Mouse (Mus musculus): ENCODE data around the gene Trmt112. TPM values are rescaled to one million over a fixed set of nuclear protein-coding genes. Genes with fewer than 3 reads are reported as not detected.

Gene Trmt112
- polyA plus RNA-seq (2016; fragmentation: Nextera tagmentation; extraction: Ambion mirVana) = 115 TPM in 2 replicates

DNA sequence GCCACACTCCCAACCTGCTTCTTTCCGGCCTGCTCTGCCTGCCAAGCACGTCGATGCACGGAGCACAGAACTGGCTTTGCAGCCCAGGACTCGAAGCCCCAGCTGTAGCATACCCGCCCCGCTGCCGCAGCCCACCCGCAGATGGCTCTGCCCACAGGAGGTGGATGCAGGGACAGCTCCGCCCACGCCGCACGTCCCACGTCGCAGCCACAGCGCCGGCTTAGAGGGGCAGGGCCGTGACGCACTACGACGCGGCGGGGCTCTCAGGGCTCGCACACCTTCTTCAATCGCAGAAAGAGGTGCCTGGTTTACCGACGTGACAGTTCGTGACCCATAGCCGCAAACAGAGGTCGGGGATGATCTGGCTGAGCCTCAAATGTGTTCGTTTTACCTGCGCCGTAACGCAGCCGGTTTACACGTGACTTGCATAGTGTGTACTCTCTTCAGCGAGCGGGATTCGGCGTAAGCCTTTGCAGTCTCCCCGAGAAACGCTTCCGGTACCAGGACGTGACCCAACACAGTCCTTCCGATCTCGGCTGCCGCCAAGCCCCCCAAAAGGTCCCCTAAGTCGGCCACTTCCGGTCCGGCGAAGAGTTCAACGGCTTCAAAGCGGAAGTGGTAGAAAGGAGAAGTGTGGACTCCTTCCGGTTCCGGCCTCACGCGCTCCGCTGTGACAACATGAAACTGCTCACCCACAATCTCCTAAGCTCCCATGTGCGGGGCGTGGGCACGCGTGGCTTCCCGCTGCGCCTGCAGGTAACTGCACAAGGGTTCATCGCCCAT is at the start of gene Trmt112, which contains the start of gene Prdx5:
TSS of gene Trmt112 (plus strand) at position 192 of the 783 bp plus-strand sequence.
TSS of gene Prdx5 (minus strand) at position 600 of the 783 bp plus-strand sequence.
- Histone ChIP-seq H3K4me2 (peak within 1 kb of the TSS; percentile 90), H3K27me3 (replicated peaks) (no peaks in the 10 kb centered on the region), H3K9me3 (replicated peaks) (no peaks in the 10 kb centered on the region), H3K27ac (peak within 1 kb of the TSS; percentile 98), H3K4me1 (peaks cover 41% of the 10 kb centered on the region), H3K36me3 (peaks cover 57% of the 10 kb centered on the region), H3K4me3 (peak within 1 kb of the TSS; percentile 78), H3K9ac (peak within 1 kb of the TSS; percentile 82)
- ATAC-seq = peak; percentile 88
- WGBS (ENCODE audit: insufficient replicate concordance) = 1% methylated on average over 65 of the region's 65 CpGs

DNA sequence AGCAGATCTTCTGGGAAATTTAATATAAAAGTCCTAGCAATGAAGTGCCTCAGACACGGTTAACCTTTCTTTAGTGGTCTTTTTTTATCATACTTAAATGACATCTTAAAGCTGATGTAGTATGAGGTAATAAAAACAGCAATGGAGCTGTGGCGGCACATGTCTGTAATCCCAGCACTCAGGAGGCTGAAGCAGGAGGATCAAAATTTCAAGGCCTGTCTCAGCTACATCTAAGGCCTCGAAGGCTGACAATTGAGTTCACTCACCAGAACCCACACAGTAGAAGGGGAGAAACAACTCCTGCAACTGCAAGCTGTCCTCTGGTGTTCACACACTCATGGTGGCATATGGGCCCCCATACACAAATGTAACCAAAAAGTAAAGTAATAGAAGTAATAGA is 49.5 kb upstream of the Trmt112 start:
- H3K27ac ChIP-seq = no peak overlapping the region
- 74% methylated on average over 3 of the region's 3 CpGs for WGBS (ENCODE audit: insufficient replicate concordance)

DNA sequence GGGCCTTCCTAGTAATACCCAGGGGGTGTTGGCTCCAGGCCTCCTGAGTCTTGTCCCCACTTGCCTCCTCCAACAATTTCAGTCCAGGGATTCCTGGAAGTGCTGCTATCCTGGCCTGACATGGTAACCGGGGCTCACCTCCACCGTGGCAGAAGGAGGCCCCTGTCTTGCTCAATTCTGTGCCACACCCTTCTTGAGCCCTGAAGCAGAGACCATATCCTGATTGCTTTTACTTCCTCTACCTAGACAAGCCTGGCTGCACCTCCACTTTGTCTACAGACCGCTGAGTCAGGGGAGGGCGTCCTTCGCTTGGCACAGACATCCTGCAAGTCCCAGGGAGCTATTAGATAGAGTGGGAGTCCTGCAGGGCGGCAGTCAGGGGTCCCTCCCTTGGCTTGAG is 48.8 kb upstream of the Trmt112 start:
- Histone ChIP-seq H3K4me2 (no peak overlapping the region), H3K27me3 (replicated peaks) (0 out of 2 replicates have a peak, but pooled peaks cover 3% of the 10 kb centered on the region), H3K9me3 (replicated peaks) (no peaks in the 10 kb centered on the region), H3K4me3 (no peak overlapping the region), H3K4me1 (peaks cover 30% of the 10 kb centered on the region), H3K27ac (no peak overlapping the region), H3K36me3 (no peaks in the 10 kb centered on the region), H3K9ac (no peak overlapping the region)
- 42% methylated on average over 6 of the region's 6 CpGs for WGBS (ENCODE audit: insufficient replicate concordance)
- no peak for ATAC-seq

More for the DNA sequence above, 49.5 kb upstream of the Trmt112 start:
- ATAC-seq = no peak
- H3K4me1 ChIP-seq = peaks cover 37% of the 10 kb centered on the region
- no peak overlapping the region for H3K9ac ChIP-seq
- no peaks in the 10 kb centered on the region for H3K36me3 ChIP-seq
- no peaks in the 10 kb centered on the region for H3K9me3 ChIP-seq (replicated peaks)
- no peak overlapping the region for H3K4me3 ChIP-seq
- 0 out of 2 replicates have a peak, but pooled peaks cover 3% of the 10 kb centered on the region for H3K27me3 ChIP-seq (replicated peaks)
- H3K4me2 ChIP-seq = no peak overlapping the region

DNA sequence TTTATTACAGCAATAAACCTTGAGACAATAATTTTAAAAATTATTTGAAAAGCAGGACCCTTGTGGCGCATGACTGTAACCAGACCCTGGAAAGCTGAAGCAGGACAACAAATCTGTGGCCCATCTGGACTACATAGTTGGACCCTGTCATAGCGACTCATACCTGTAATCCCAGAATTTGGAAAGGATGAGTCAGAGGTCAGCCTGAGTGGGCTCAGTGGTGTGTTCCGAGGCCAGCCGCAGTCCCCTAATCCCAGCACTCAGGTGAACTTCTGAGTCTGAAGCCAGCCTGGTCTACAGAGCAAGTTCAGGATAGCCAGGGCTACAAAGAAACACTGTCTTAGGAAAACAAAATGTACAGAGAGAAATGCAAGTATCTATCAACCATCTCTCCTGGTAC is 48.0 kb upstream of the Trmt112 start:
- peaks cover 22% of the 10 kb centered on the region for H3K4me1 ChIP-seq
- no peaks in the 10 kb centered on the region for H3K27me3 ChIP-seq (replicated peaks)
- no peak overlapping the region for H3K4me3 ChIP-seq
- H3K27ac ChIP-seq = no peak overlapping the region
- no peak overlapping the region for H3K4me2 ChIP-seq
- H3K9me3 ChIP-seq (replicated peaks) = no peaks in the 10 kb centered on the region
- no peak for ATAC-seq
- H3K36me3 ChIP-seq = no peaks in the 10 kb centered on the region
- 79% methylated on average over 4 of the region's 4 CpGs for WGBS (ENCODE audit: insufficient replicate concordance)
- H3K9ac ChIP-seq = no peak overlapping the region

DNA sequence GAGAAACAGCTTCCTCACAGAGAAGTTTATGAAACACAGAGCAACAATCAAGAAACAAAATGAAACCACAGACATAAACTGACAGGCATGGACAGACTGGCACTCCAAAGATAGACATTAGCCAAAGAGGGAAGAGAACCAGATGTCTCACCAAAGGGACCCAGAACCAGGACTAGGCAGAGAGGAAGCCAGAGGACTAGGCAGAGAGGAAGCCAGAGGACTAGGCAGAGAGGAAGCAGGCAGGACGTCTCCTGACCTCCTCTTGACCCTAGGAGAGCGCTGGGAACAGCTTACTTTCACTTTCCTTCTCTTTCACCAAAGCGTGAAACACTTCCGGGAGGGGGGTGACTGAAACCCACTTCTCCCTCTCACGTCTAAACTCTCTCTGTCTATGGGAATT is 40.1 kb upstream of the Trmt112 start:
- Histone ChIP-seq H3K4me2 (peak overlapping the region; percentile 79), H3K9ac (peak overlapping the region; percentile 74), H3K4me1 (peaks cover 30% of the 10 kb centered on the region), H3K9me3 (replicated peaks) (no peaks in the 10 kb centered on the region), H3K27ac (peak overlapping the region; percentile 67), H3K36me3 (no peaks in the 10 kb centered on the region), H3K27me3 (replicated peaks) (no peaks in the 10 kb centered on the region), H3K4me3 (peak overlapping the region; percentile 60)
- whole genome bisulfite sequencing (ENCODE audit: insufficient replicate concordance) = under 1% methylated on average over 5 of the region's 5 CpGs
- ATAC-seq = peak; percentile 63

DNA sequence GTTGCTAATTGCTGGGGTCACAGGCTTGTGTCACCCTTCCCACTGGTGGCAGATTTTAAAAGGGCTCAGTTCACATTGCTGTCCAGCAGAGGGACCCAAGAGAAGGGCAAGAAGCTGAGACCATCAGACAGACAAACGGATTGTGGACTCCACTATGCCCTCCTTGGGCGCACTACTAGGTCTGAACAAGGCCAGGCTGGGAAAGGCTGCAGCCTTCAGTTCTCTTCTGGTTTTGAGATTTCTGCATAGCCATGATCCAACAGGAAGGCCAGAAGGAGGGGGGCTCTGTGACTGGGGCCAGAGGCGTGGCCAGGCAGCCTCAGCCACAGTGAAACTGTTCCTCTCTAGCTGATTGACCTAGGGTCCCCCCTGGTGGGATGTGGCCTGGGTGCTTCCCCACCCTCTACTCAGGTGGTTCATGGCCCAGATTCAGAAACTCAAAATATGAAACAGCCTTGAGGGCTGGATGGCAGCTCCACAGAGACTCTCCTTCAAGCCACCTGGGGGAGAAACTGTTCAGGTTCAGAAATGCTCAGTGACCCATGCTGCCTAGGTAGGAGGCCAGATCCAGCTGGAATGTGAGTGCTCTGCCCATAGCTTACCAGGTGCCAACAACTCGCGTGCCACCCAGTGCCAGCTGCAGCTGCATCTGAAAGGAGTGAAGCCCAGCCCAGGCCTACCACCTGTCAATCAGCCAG is 37.8 kb upstream of the Trmt112 start:
- no peak overlapping the region for H3K4me3 ChIP-seq
- H3K4me1 ChIP-seq = peaks cover 30% of the 10 kb centered on the region
- WGBS (ENCODE audit: insufficient replicate concordance) = 54% methylated on average over 5 of the region's 5 CpGs
- H3K9ac ChIP-seq = no peak overlapping the region; the same call in 1 of the 2 replicates
- no peaks in the 10 kb centered on the region for H3K9me3 ChIP-seq (replicated peaks)
- H3K27ac ChIP-seq = no peak overlapping the region
- no peaks in the 10 kb centered on the region for H3K27me3 ChIP-seq (replicated peaks)
- H3K36me3 ChIP-seq = no peaks in the 10 kb centered on the region
- H3K4me2 ChIP-seq = peak overlapping the region; percentile 34
- peak; percentile 47; the same call in 1 of the 2 replicates for ATAC-seq

DNA sequence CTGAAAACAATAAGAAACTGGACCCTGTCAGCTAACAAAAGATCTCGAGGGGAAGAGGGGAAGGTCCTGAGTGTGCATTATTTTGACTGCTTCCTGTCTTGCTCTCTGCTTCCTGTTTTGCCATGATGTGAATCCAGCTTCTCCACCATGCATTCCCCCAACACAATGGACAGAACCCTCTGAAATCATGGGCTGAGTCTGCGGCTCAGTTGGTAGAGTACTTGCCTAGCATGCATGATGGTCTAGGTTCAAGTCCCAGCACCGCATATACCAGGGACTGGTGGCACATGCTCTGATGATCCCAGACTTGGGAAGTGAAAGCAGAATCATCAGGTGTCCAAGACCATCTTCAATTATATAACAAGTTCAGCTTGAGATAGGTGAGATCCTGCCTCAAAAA is 36.8 kb upstream of the Trmt112 start:
- no peaks in the 10 kb centered on the region for H3K27me3 ChIP-seq (replicated peaks)
- no peaks in the 10 kb centered on the region for H3K9me3 ChIP-seq (replicated peaks)
- no peak overlapping the region for H3K4me3 ChIP-seq
- no peak overlapping the region for H3K27ac ChIP-seq
- ATAC-seq = no peak
- H3K4me2 ChIP-seq = no peak overlapping the region
- 46% methylated on average over 3 of the region's 3 CpGs for WGBS (ENCODE audit: insufficient replicate concordance)
- no peak overlapping the region for H3K9ac ChIP-seq
- H3K36me3 ChIP-seq = no peaks in the 10 kb centered on the region
- H3K4me1 ChIP-seq = peaks cover 30% of the 10 kb centered on the region

DNA sequence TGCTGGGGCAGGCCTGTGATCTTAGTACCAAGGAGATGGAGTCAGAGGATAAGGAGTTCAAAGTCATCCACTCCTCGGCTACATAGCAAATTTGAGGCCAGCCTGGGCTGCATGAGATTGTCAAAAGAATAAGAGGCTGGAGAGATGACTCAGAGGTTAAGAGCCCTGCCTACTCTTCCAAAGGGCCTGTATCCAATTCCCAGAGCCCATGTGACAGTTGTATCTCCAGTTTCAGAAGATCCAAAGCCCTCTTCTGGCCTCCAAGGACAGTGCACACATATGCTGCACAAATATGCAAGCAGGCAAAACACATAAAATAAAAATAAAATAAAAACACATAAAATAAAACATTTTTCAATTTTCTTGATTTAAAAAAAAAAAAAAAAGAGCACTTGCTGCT is 35.2 kb upstream of the Trmt112 start:
- Histone ChIP-seq H3K9ac (no peak overlapping the region), H3K4me1 (peaks cover 27% of the 10 kb centered on the region), H3K27me3 (replicated peaks) (no peaks in the 10 kb centered on the region), H3K4me3 (no peak overlapping the region), H3K27ac (no peak overlapping the region), H3K9me3 (replicated peaks) (no peaks in the 10 kb centered on the region), H3K36me3 (no peaks in the 10 kb centered on the region), H3K4me2 (no peak overlapping the region)
- 37% methylated on average over 1 of the region's 1 CpGs for WGBS (ENCODE audit: insufficient replicate concordance)
- no peak for ATAC-seq

DNA sequence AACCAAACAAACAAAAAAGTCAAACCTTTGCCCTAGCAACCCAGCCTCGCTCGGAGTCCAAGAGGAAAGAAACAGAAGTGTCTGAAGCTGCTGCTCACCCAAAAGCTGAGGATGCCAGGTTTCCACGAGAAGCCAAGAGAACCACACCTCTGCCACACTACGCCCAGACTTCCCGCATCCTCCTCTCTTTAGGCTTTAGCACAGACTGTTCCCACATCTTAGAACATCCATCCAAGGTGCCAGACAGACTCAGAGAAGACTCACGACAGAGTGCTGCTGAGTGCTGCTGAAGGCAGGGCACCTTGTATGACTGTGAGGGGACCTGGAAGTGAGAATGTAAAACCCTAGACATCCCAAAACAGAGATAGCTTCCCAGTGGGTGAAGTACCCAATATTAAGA is 33.7 kb upstream of the Trmt112 start:
- Histone ChIP-seq H3K4me2 (no peak overlapping the region), H3K4me3 (no peak overlapping the region), H3K9me3 (replicated peaks) (no peaks in the 10 kb centered on the region), H3K4me1 (peaks cover 13% of the 10 kb centered on the region), H3K9ac (no peak overlapping the region), H3K36me3 (no peaks in the 10 kb centered on the region), H3K27ac (no peak overlapping the region), H3K27me3 (replicated peaks) (no peaks in the 10 kb centered on the region)
- 67% methylated on average over 6 of the region's 6 CpGs for WGBS (ENCODE audit: insufficient replicate concordance)
- ATAC-seq = no peak

DNA sequence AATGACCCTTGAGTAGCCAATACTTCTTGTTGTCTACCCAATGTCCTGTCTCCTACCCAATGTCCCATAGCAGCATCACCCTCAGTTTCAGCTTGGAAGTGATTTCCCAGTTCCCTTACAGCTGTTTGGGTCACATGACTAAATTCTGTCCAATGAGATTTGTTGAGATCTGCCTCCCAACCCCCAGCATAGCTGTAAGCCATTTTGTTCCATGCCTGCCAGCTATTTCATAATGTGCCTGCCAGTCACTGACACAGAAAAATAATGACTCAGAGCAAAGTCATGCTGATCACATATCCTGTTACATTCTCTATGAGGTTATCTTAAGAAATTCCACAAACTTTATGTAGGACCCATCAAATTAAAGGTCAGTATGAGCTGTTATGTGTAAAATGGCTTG is 32.7 kb upstream of the Trmt112 start:
- no peaks in the 10 kb centered on the region for H3K27me3 ChIP-seq (replicated peaks)
- H3K9ac ChIP-seq = no peak overlapping the region

DNA sequence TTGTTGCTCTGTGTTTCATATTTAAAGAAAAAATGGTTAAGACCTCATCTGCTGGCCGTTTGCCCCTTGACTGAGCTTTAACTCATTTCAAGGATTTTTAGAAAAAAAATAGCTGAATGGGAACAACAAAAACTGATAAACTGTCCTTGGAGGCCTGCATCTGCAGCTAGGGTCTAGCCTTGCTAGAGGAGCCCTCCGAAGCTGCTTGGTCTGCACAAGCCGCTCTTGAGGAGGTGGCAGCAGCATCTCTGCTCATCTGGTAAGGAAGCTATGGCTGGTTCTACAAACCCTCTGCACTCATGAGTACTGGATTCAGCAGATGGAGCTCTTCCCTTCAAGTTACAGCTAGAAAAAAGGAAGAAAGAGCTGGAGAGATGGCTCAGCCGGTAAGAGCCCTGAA is 31.5 kb upstream of the Trmt112 start:
- no peaks in the 10 kb centered on the region for H3K4me1 ChIP-seq
- no peaks in the 10 kb centered on the region for H3K36me3 ChIP-seq
- WGBS (ENCODE audit: insufficient replicate concordance) = 60% methylated on average over 4 of the region's 4 CpGs
- H3K9me3 ChIP-seq (replicated peaks) = no peaks in the 10 kb centered on the region
- no peaks in the 10 kb centered on the region for H3K27me3 ChIP-seq (replicated peaks)
- no peak overlapping the region for H3K4me2 ChIP-seq
- no peak for ATAC-seq
- H3K27ac ChIP-seq = no peak overlapping the region
- H3K4me3 ChIP-seq = no peak overlapping the region
- H3K9ac ChIP-seq = no peak overlapping the region

More for the DNA sequence above, 32.7 kb upstream of the Trmt112 start:
- H3K4me3 ChIP-seq = no peak overlapping the region
- no peaks in the 10 kb centered on the region for H3K9me3 ChIP-seq (replicated peaks)
- ATAC-seq = no peak
- no peaks in the 10 kb centered on the region for H3K36me3 ChIP-seq
- H3K27ac ChIP-seq = no peak overlapping the region
- peaks cover 3% of the 10 kb centered on the region for H3K4me1 ChIP-seq
- no peak overlapping the region for H3K4me2 ChIP-seq

DNA sequence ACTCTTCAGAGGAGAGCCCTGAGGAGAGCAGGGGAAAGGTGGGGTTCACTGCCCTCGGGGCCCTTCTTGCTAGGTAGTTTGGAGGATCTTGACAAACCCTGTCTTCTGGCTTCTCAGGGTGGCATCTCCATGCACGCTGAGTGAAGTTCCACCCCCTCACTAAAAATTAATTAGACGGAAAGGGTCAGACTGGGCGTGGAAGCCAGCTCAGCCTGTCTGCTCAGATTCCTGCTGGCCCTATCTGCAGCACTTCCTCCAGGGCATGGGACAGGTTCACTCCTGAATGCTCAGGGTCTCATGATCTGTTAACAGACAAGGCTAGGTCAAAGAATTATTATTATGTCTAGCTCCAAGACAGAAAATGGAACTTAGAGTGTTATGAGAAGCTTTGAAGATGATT is 17.0 kb upstream of the Trmt112 start:
- Histone ChIP-seq H3K4me2 (no peak overlapping the region), H3K27me3 (replicated peaks) (no peaks in the 10 kb centered on the region), H3K9me3 (replicated peaks) (no peaks in the 10 kb centered on the region), H3K4me3 (no peak overlapping the region), H3K36me3 (no peaks in the 10 kb centered on the region), H3K4me1 (no peaks in the 10 kb centered on the region), H3K9ac (no peak overlapping the region), H3K27ac (no peak overlapping the region)
- no peak for ATAC-seq
- WGBS (ENCODE audit: insufficient replicate concordance) = 30% methylated on average over 4 of the region's 4 CpGs
